Mouse (Mus musculus) neutrophil, adult 5-6 weeks (primary cell): ENCODE measurements around the gene AI837181. TPM values are rescaled to one million over a fixed set of nuclear protein-coding genes. Genes with fewer than 3 reads are reported as not detected.

Source experiments
- ATAC-seq: fragments of 151-379, 151-347 bp; 2 replicates; pipeline ENCODE4 v1.8.0; 2017; ENCODE audit warnings: mild to moderate bottlenecking, moderate TSS enrichment; ENCODE audit not compliant: insufficient number of reproducible peaks, poor library complexity, low FRiP score, severe bottlenecking; ENCODE audit errors: extremely low read depth
- total RNA-seq: library from RNA; stranded (forward); fragments of 200-1000 nt; gene quantifications from 2 replicates; pipeline ENCODE4 v1.2.3, GENCODE M21; 2017

The AI837181 gene
- total RNA-seq, 1 experiment from 2014 or later = 22.2 TPM

- ATAC-seq = no peak
Observed at GRCm38 (mm10) chr19:5410641-5411040, 14.3 kb upstream of the AI837181 start.

- ATAC-seq = no peak
Observed at GRCm38 (mm10) chr19:5411961-5412360, 13.0 kb upstream of the AI837181 start.

GRCm38 (mm10) chr19:5413840-5414239, 11.1 kb upstream of the AI837181 start:
- ATAC-seq = no peak

GRCm38 (mm10) chr19:5414534-5414957, 10.4 kb upstream of the AI837181 start:
- ATAC-seq = no peak

- no peak for ATAC-seq
Observed at GRCm38 (mm10) chr19:5418750-5419466, 6.0 kb upstream of the AI837181 start.

GRCm38 (mm10) chr19:5419630-5420029, 5.3 kb upstream of the AI837181 start:
- no peak for ATAC-seq

- no peak for ATAC-seq
Observed at GRCm38 (mm10) chr19:5420579-5420978, 4.4 kb upstream of the AI837181 start.

- ATAC-seq = no peak
Observed at GRCm38 (mm10) chr19:5421784-5422183, 3.2 kb upstream of the AI837181 start.

GRCm38 (mm10) chr19:5422267-5422666, 2.7 kb upstream of the AI837181 start:
- ATAC-seq = no peak

GRCm38 (mm10) chr19:5422895-5423443, 2.0 kb upstream of the AI837181 start:
- no peak for ATAC-seq

GRCm38 (mm10) chr19:5423561-5423960, 1.4 kb upstream of the AI837181 start:
- no peak for ATAC-seq

GRCm38 (mm10) chr19:5424092-5424781, 707 bp upstream of the AI837181 start:
- peak; percentile 1; the same call in 1 of the 2 replicates for ATAC-seq

GRCm38 (mm10) chr19:5425906-5426565, 1.1 kb downstream of the AI837181 start:
- no peak for ATAC-seq

GRCm38 (mm10) chr19:5426640-5427290, 1.8 kb downstream of the AI837181 start:
- ATAC-seq = no peak

- ATAC-seq = no peak
Observed at GRCm38 (mm10) chr19:5428083-5428482, 3.1 kb downstream of the AI837181 start.

- no peak for ATAC-seq
Observed at GRCm38 (mm10) chr19:5429219-5429618, 4.3 kb downstream of the AI837181 start.

GRCm38 (mm10) chr19:5429806-5430205, 4.9 kb downstream of the AI837181 start:
- no peak for ATAC-seq

- no peak for ATAC-seq
Observed at GRCm38 (mm10) chr19:5430408-5430807, 5.5 kb downstream of the AI837181 start.

GRCm38 (mm10) chr19:5431911-5432464, 7.0 kb downstream of the AI837181 start:
- no peak for ATAC-seq
